Mouse (Mus musculus): ENCODE measurements around the gene Osm.

The Osm gene

GRCm38 (mm10) chr11:4215061-4215460 lies 21.2 kb upstream of the Osm start:
- no peak for DNase-seq (ENCODE audit: low spot score)

DNA sequence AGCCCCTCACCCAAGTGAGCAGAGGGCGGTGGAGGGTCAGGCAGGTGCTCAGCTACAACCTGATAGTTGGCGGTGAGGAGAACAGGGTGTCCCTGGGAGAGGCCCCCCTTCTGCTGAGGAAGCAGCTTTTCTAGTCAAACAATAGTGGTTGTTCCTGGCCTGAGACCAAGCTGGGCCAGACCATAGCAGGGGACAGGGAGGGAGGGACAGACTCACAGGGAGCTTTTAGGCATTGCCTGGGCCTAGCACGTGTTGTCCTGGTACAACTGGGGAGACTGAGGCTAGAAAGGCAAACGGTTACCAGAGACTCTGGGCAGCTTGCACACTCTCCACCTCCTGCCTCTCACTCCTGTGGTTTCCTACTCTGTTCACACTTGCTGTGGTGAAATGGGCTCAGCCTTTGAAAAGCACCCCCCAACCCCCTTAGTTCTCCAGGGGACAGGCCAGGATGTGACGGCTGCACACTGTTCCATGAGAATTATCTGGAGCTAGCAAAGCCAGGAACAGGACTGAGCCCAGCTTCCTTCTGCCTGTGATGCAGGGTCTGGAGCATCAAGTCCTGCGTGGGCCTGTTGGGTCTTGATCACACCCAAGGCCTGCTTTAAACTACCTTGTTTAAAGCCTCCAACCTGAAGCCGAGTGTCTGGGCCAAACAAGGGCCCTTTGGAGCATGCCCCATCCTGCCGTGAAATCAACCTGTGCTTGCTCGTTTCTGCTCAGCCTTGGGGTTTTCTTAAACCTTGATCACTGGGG lies 19.8 kb upstream of the Osm start:
- peak; percentile 61 for DNase-seq (ENCODE audit: low spot score)

- DNase-seq (ENCODE audit: low spot score): peak; percentile 94
These were observed 18.1 kb upstream of the Osm start, which contains the start of gene Castor1 for GRCm38 (mm10) chr11:4217914-4218629. Gene Castor1, plus strand, starts transcription at chr11:4218225.

DNA sequence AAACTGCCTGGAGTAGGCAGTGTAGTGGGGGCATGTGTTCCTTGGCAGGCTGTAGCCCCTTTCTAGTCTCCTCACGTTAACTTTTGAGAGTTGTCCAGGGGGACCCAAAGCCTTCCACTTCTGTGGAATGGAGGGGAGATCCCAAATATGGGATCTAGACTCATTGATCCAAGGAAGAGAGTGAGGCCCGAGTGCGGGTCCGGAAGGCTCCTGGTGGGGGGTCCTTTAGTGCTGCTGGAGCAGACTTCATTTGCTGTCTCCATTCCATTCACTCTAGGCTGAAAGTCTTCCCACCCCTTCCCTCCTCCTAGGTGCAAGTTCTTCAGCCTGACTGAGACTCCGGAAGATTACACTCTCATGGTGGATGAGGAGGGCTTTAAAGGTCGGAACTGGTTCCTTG lies 17.6 kb upstream of the Osm start:
- no peak for DNase-seq (ENCODE audit: low spot score)

DNA sequence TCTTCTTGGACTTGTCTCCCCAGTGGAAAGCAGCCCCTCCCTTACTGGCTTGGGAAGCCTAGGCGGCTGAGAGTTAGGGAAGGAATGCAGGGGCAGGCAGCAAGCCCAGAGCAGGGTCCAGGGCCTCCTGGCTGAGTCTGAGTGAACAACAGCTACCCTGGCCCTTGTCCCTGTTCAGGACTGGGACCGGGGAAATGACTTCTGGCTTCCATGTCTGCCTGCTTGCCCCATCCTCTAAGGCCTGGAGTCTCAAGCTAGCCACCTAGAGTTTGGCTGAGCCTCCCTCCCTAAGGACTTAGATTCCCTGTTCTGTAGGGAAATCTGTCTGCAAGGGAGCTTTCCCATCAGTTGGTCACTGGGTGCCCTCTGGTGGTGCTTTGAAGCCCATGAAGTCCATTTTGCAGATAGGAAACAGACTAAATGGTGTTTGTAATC lies 16.9 kb upstream of the Osm start:
- DNase-seq (ENCODE audit: low spot score): peak; percentile 83

- DNase-seq (ENCODE audit: low spot score): no peak
These were observed 16.3 kb upstream of the Osm start for GRCm38 (mm10) chr11:4219908-4220307.

DNA sequence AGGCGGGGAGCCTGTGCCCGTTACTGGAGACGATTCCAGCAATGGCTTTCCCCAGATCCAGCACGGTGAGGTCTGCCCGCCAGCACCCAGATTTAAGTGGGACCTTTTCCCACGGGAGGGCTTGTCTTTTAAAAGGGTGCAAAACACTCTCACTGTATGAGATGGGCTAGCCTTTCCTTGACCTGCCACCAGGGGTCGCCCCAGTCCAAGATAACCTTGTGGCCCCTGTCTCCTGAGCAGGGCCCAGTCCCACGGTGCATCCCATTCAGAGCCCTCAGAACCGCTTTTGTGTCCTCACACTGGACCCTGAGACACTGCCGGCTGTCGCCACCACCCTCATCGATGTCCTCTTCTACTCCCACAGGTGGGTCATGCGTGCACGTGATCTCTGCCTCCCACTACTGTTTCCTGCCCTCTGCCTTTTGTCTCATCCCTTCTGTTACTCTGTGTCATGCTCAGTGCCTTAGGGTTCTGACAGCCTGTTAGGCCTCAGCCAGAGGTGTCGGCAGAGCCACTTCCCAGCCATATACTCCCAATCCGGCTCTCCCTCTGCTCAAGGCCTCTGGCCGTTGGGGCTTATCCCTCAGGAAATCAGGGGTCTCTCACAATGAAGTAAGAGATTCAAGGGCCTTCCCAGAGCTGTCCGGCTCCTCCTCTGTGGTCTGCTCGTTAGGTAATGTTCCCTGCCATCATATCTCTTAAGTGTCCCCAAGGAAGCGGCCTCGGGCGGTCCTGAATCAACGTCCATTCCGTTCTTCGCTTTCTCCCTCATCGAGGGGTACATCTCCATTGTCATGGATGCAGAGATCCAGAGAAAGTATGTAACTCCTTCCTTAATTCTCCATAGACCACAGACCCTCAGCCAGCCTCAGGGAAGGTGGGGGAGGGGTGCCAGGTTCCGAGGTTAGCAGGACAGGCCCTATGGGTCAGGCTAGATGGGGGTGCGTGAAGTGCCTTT lies 15.5 kb upstream of the Osm start:
- peak; percentile 77 for DNase-seq (ENCODE audit: low spot score)

- DNase-seq (ENCODE audit: low spot score): no peak
These were observed 13.9 kb upstream of the Osm start for GRCm38 (mm10) chr11:4222046-4222950.

DNA sequence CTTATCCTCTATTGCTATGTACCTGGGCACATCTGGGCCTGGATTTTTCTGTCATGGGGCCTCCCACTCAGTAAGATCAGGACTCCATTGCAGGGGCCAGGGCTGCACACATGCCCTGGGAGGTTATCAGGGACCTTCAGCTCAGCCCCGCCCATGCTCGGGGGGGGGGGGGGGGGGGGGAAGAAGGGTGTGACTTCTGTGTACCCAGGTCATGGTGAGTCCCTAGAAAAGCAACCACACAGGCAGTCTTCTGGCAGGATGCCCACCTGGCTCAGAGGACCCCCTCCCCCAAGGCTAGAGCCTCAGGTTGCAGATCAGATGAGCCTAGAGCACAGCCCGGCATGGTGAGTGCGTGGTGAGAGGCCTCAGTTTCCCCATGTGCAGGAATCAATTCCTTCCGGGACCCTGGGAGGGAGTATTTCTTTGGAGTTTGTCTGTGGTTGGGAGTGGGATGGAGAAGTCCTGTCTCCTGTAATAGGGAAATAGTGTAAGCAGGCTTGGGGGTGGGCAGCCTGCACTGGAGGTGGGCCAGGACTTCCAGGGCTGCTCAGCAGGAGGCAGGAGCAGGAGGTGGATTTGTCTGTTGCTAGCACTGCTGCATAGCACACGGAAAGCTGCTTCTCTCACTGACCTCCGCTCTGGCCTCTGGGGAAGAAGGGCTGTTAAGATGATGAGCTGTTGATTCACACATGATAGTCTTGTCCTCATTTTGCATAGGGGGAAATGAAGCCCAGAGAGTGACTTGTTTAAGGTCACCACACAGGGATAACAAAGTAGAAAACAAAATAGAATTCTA lies 12.6 kb upstream of the Osm start:
- no peak for DNase-seq (ENCODE audit: low spot score)

GRCm38 (mm10) chr11:4224223-4224622 lies 12.0 kb upstream of the Osm start:
- DNase-seq (ENCODE audit: low spot score): no peak

DNA sequence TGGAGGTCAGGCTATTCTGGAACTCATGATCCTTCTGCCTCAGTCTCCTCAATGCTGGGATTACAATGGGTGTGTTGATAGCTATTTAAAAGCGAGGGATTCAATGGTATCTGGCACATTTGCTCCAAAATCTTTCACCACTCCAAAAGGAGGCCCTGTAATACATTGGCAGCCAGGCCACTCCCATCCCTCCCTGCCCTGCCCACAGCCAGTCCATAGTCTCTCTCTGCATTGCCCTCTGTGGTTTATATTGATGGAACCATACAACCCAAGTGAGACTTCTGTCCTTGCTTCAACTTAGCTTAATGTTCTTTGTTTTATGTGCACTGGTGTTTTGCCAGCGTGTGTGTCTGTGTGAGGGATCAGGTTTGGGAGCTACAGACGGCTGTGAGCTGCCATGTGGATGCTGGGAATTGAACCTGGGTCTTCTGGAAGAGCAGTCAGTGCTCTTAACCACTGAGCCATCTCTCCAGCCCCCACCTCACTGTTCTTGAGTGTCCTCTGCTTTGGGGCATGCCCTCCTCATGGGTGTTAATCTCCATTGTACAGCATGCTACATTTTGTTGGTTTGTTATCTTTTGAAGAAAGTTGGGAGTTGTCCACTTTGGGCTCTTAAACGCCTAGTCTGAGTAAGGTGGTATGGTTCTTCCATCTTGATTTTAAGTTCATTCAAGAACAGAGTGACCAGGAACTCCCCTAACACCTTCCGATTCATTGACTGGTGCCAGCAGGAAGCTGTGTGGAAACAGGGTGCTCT lies 9.5 kb upstream of the Osm start:
- DNase-seq (ENCODE audit: low spot score): no peak

GRCm38 (mm10) chr11:4228463-4228862 lies 7.8 kb upstream of the Osm start:
- DNase-seq (ENCODE audit: low spot score): no peak

GRCm38 (mm10) chr11:4229841-4230240 lies 6.4 kb upstream of the Osm start:
- DNase-seq (ENCODE audit: low spot score): no peak

- DNase-seq (ENCODE audit: low spot score): no peak
These were observed 4.8 kb upstream of the Osm start for GRCm38 (mm10) chr11:4231435-4231834.

DNA sequence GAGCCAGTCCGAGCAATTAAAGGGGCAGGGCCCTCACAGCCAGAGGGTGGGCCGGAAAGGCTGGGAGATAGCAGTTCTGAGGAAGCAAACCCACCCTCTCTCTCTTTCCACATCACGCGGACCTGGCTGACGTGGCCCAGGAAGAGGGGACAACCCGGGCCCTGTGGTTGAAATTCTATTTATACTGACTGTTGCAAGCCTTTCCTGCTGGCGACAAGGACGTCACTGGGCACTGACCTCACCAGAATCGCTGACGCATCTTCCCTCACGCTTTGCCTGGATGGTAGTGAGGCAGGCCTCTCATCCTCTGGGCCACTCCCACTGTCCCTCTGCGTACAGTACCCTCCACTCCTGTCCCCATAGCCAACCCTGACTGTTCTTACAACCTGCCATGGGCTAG lies 3.6 kb upstream of the Osm start:
- no peak for DNase-seq (ENCODE audit: low spot score)

DNA sequence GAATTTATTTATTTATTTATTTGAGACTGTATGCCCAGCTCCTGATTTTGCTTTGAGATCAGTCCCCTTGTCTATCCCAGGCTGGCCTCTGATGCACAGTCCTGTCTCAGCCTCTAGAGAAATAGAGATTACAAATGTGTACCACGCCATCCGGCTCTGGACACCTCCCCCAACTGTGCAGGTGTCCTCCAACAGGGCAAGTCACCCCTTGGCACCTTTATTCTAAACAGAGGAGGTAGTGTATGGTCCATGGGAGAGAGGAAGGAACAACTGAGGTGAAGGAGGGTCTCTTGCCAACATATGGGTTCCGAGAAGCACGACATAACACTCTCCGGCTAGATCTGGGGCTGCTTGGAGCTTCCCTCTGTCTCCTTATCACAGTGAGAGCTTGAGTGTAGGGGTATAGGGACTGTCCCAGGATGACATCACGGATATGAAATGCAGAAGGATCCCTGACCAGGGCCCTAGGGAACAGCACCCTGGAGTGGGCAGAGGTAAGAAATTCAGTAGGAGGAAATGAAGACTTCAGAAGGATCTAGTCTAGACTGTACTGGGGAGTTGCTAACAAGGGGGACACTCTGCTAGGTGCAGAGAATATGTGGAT lies 1.1 kb upstream of the Osm start:
- no peak for DNase-seq (ENCODE audit: low spot score)

GRCm38 (mm10) chr11:4236546-4237067 lies 387 bp downstream of the Osm start:
- no peak for DNase-seq (ENCODE audit: low spot score)

DNA sequence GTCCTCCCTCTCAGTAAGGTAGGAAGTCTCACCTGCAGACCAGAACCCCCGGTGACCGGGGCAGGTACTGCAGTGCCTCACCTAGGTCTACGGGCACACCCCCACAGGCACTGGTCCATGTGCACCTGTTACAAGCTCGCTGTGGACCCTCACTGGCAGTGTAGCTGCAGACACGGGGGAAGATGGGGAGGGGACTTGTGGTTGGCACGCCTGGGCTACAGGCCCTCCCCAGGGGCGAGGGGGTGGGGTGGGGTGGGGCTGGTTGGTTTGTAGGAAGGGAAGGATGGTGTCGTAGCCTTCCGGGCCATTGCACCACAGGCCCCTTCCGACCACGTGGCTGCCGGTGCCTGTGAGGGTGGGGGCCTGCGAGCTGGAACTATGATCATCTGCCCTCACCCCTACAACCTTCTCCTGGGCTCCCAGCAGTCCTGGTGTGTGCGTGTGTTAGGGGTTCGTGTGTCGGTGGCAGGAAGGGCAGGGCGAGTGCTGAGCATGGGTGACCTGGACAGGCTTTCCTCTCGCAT lies 1.2 kb downstream of the Osm start:
- no peak for DNase-seq (ENCODE audit: low spot score)

GRCm38 (mm10) chr11:4238167-4238566 lies 1.9 kb downstream of the Osm start:
- no peak for DNase-seq (ENCODE audit: low spot score)
